Mouse (Mus musculus): Measurements from ENCODE around the gene Rnf138rt1.

The Rnf138rt1 gene

GRCm38 (mm10) chrX:163760617-163761434 lies at the start of gene Rnf138rt1:
Gene Rnf138rt1, minus strand, starts transcription at chrX:163761329.
- in situ Hi-C loops (cut with MboI, MseI): no loop called here

GRCm38 (mm10) chrX:163807270-163807669 lies 46.1 kb upstream of the Rnf138rt1 start:
- in situ Hi-C loops (cut with MboI, MseI): no loop called here

- in situ Hi-C loops (cut with MboI, MseI): no loop called here
These were observed 5.2 kb upstream of the Rnf138rt1 start for GRCm38 (mm10) chrX:163766290-163766689.

GRCm38 (mm10) chrX:163761435-163761828 lies 303 bp upstream of the Rnf138rt1 start:
- in situ Hi-C loops (cut with MboI, MseI): no loop called here

- in situ Hi-C loops (cut with MboI, MseI): no loop called here
These were observed 15.1 kb downstream of the Rnf138rt1 start for GRCm38 (mm10) chrX:163745996-163746395.

GRCm38 (mm10) chrX:163743896-163744295 lies 17.2 kb downstream of the Rnf138rt1 start:
- in situ Hi-C loops (cut with MboI, MseI): no loop called here

- in situ Hi-C loops (cut with MboI, MseI): no loop called here
These were observed 22.2 kb downstream of the Rnf138rt1 start for GRCm38 (mm10) chrX:163738904-163739303.

- in situ Hi-C loops (cut with MboI, MseI): no loop called here
These were observed 27.0 kb downstream of the Rnf138rt1 start for GRCm38 (mm10) chrX:163734145-163734544.

GRCm38 (mm10) chrX:163723630-163724029 lies 37.5 kb downstream of the Rnf138rt1 start:
- in situ Hi-C loops (cut with MboI, MseI): no loop called here

GRCm38 (mm10) chrX:163722785-163723577 lies 38.1 kb downstream of the Rnf138rt1 start:
- in situ Hi-C loops (cut with MboI, MseI): no loop called here

- in situ Hi-C loops (cut with MboI, MseI): no loop called here
These were observed 40.5 kb downstream of the Rnf138rt1 start for GRCm38 (mm10) chrX:163720597-163720996.

Data from T-helper 17 cell (primary cell).